ENCODE assay signal across 8 mouse cellular contexts in genomic region chr7:139248615-139249405, GRCm38 (mm10). TPM values are rescaled to one million over a fixed set of nuclear protein-coding genes. Genes with fewer than 3 reads are reported as not detected.
A peak's percentile ranks its signal among the peaks of the same experiment; 100 is the strongest.
DNase-seq lines count a peak whose midpoint lies in the region; ATAC-seq lines count a peak whose summit lies in the region.

No protein-coding gene starts in this region.

- 2% methylated on average over 45 of the region's 45 CpGs for WGBS in heart, embryonic 11.5 days (ENCODE audit: insufficient replicate concordance)
- 2% methylated on average over 45 of the region's 45 CpGs for WGBS in limb, embryonic 12.5 days

- H3K36me3 ChIP-seq in heart, embryonic 11.5 days (ENCODE audit: control insufficient read depth, insufficient read depth, low read length): no peaks in the 10 kb centered on the region
- no peaks in the 10 kb centered on the region for H3K36me3 ChIP-seq in limb, embryonic 12.5 days

- ATAC-seq in heart, embryonic 11.5 days (replicated peaks; ENCODE audit: insufficient number of reproducible peaks, low FRiP score, low TSS enrichment): no peak
- ATAC-seq in limb, embryonic 12.5 days (ENCODE audit: insufficient number of reproducible peaks, insufficient read depth, low FRiP score, low TSS enrichment, low read depth): no peak

- peak overlapping the region; percentile 80 for H3K9ac ChIP-seq in heart, embryonic 11.5 days (ENCODE audit: low read depth, low read length)
- peak overlapping the region; percentile 84 for H3K9ac ChIP-seq in limb, embryonic 12.5 days (replicated peaks)

- no peaks in the 10 kb centered on the region for H3K9me3 ChIP-seq in heart, embryonic 11.5 days (replicated peaks; ENCODE audit: control insufficient read depth, low read length)
- H3K9me3 ChIP-seq in limb, embryonic 12.5 days: no peaks in the 10 kb centered on the region

- peak overlapping the region; percentile 92 for H3K4me2 ChIP-seq in heart, embryonic 11.5 days
- H3K4me2 ChIP-seq in limb, embryonic 12.5 days: peak overlapping the region; percentile 94

- DNase-seq in heart, adult 8-10 months (ENCODE audit: low spot score): no peak
- DNase-seq in 416B (ENCODE audit: low read depth): peak; percentile 29
- DNase-seq in adrenal gland, adult 2 months: peak; percentile 65
- peak; percentile 60 for DNase-seq in gastrocnemius, postnatal 10 days
- DNase-seq in naive thymus-derived CD4-positive, alpha-beta T cell, adult 2 months (ENCODE audit: low read depth): peak; percentile 44
- no peak for DNase-seq in layer of hippocampus, adult 11-12 months (ENCODE audit: low spot score)

- peaks cover 66% of the 10 kb centered on the region for H3K4me1 ChIP-seq in heart, embryonic 11.5 days (ENCODE audit: control insufficient read depth, insufficient read depth, low read length)
- peaks cover 50% of the 10 kb centered on the region for H3K4me1 ChIP-seq in limb, embryonic 12.5 days (replicated peaks)

- H3K27ac ChIP-seq in heart, embryonic 11.5 days (ENCODE audit: low read depth, low read length): peak overlapping the region; percentile 80
- no peak overlapping the region for H3K27ac ChIP-seq in limb, embryonic 12.5 days

- H3K4me3 ChIP-seq in heart, embryonic 11.5 days (ENCODE audit: low read depth, low read length): peak overlapping the region; percentile 63
- peak overlapping the region; percentile 69 for H3K4me3 ChIP-seq in limb, embryonic 12.5 days (replicated peaks)

- no peaks in the 10 kb centered on the region for H3K27me3 ChIP-seq in heart, embryonic 11.5 days (ENCODE audit: control insufficient read depth, insufficient read depth, low read length)
- peaks cover 35% of the 10 kb centered on the region for H3K27me3 ChIP-seq in limb, embryonic 12.5 days

RNA-seq across cellular contexts. Expression of gene Pwwp2b, which starts 0.5 kb away (rescaled TPM):
- 8.4 TPM in 2 replicates for polyA plus RNA-seq in heart, embryonic 11.5 days (2014; fragmentation: Nextera tagmentation; extraction: Ambion mirVana)
- total RNA-seq in heart, adult 8-10 months (2022): 10 to 100 TPM in 2 of 4 experiments, 1 to 10 TPM in 2; 8.1 to 12.5 (median 10.0) TPM
- 10 to 100 TPM in 1 of 2 experiments, 1 to 10 TPM in 1; 8.9 to 16.1 TPM for total RNA-seq in adrenal gland, adult 2 months (2021)
- polyA plus RNA-seq in adrenal gland, adult 2 months (2012; rRNA removed): 19.6 and 24.4 TPM in 2 replicates
- total RNA-seq in gastrocnemius, postnatal 10 days (2021): 1 to 10 TPM; 3.5 to 5.2 TPM
- polyA plus RNA-seq in limb, embryonic 12.5 days (2016; fragmentation: Nextera tagmentation; extraction: Ambion mirVana): 9.6 and 10.0 TPM in 2 replicates

RNA-seq across cellular contexts. Expression of gene Stk32c, which starts 35.7 kb away (rescaled TPM):
- polyA plus RNA-seq in heart, embryonic 11.5 days (2014; fragmentation: Nextera tagmentation; extraction: Ambion mirVana): not detected in 2 replicates
- under 1 TPM; 0.41 to 0.92 (median 0.43) TPM for total RNA-seq in heart, adult 8-10 months (2022)
- total RNA-seq in adrenal gland, adult 2 months (2021): 1 to 10 TPM; 2.8 to 3.1 TPM
- polyA plus RNA-seq in adrenal gland, adult 2 months (2012; rRNA removed): 3.1 and 7.4 TPM in 2 replicates
- 1 to 10 TPM; 1.6 TPM for total RNA-seq in gastrocnemius, postnatal 10 days (2021)
- polyA plus RNA-seq in limb, embryonic 12.5 days (2016; fragmentation: Nextera tagmentation; extraction: Ambion mirVana): 0.21 and 0.22 TPM in 2 replicates

RNA-seq across cellular contexts. Expression of gene Lrrc27, which starts 36.0 kb away (rescaled TPM):
- polyA plus RNA-seq in heart, embryonic 11.5 days (2014; fragmentation: Nextera tagmentation; extraction: Ambion mirVana): 4.9 and 6.2 TPM in 2 replicates
- 10 to 100 TPM; 15.6 to 18.8 (median 16.4) TPM for total RNA-seq in heart, adult 8-10 months (2022)
- 1 to 10 TPM; 4.1 to 8.3 TPM for total RNA-seq in adrenal gland, adult 2 months (2021)
- 7.6 and 7.8 TPM in 2 replicates for polyA plus RNA-seq in adrenal gland, adult 2 months (2012; rRNA removed)
- total RNA-seq in gastrocnemius, postnatal 10 days (2021): 1 to 10 TPM; 2.9 to 4.2 TPM
- polyA plus RNA-seq in limb, embryonic 12.5 days (2016; fragmentation: Nextera tagmentation; extraction: Ambion mirVana): 1.8 and 2.8 TPM in 2 replicates

Comparison
In these comparisons a context has a peak if more than half of its experiments do, and no peak if none do; other contexts are left out.
1. DNase-seq: peak in 416B (single experiment), adrenal gland, adult 2 months (single experiment), gastrocnemius, postnatal 10 days (single experiment) and naive thymus-derived CD4-positive, alpha-beta T cell, adult 2 months (single experiment); none in heart, adult 8-10 months (single experiment) and layer of hippocampus, adult 11-12 months (single experiment).